Mouse (Mus musculus) common myeloid progenitor, adult 5-6 weeks (primary cell): ENCODE measurements around the gene Dennd1c. TPM values are rescaled to one million over a fixed set of nuclear protein-coding genes. Genes with fewer than 3 reads are reported as not detected.

Experiments
- ATAC-seq: replicated peaks from 2 replicates; pipeline ENCODE4 v1.8.0; 2016; ENCODE audit warnings: low read depth, mild to moderate bottlenecking, moderate TSS enrichment, inconsistent platforms; ENCODE audit not compliant: poor library complexity, severe bottlenecking
- total RNA-seq: library from RNA; stranded (forward); fragments of 200-1000, 187-1606 nt; gene quantifications from 2 replicates; pipeline ENCODE4 v1.2.3, GENCODE M21; 2017

Dennd1c gene
- total RNA-seq, 1 experiment from 2014 or later = 5.0 TPM

DNA sequence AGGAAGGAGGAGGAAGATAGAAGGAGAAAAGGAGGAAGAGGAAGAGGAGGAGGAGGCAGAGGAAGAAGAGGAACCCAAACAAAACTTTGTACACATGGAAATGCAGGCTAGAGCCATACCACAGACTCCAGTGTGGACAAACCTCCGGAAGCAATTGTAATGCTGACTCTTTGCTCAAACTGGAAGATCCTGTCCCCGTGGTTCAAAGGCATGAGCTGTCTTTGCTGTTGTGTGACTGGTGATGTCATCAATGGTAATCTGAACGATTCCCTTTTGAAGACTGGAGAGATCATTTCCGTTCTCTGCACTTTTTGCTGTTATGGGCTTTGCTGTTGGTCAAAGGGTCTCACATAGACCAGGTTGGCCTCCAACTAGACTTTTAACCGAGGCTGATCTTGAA is 20.0 kb upstream of the Dennd1c start:
- ATAC-seq = no peak

GRCm38 (mm10) chr17:57096623-57096920 is 18.3 kb upstream of the Dennd1c start:
- ATAC-seq = peak; percentile 62

GRCm38 (mm10) chr17:57095855-57096622 is 17.7 kb upstream of the Dennd1c start:
- peak; percentile 83 for ATAC-seq

GRCm38 (mm10) chr17:57094222-57094621 is 15.9 kb upstream of the Dennd1c start:
- no peak for ATAC-seq

DNA sequence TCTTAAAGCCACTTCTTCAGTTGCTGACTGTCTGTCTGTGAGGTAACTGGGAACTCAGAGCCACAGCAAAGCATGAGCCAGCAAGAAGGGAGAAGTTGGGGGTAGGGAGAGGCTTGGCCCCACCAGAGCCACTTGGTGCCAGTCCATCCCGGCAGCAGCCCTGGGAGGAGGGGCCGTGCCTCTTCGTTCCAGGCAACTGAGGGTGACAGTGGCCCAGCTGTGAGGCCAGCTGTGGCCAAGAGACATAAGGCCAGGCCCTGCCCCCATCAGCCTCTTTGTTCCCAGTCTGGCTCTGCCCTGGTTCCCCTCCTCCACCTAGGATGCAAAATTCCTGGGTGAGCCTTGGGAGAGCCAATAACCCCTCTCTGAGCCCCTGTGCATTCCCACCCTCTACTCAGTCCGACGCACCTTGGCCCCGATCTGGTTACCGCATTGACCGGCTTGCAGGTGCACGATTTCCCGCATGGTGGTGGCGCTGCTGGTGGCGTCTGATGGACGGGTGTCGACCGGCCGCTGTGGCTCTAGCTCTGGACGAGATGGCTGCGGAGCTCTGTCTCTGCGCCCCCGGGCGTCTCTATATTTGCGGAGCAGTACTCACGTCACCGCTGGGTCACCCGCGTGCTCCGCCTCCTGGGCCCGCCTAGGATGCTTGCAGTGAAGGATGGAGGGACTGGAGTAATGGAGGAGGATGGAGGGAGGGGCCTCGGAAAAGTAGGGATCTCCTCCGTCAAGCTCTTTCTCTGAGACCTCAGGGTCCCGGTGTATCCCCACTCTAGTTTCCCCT is 8.9 kb upstream of the Dennd1c start, which contains the start of gene Tubb4a:
Gene Tubb4a, minus strand, starts transcription at position 734 of the 784 bp plus-strand sequence.
- peak; percentile 47 for ATAC-seq

- no peak for ATAC-seq
Observed at GRCm38 (mm10) chr17:57085970-57086757, 7.8 kb upstream of the Dennd1c start.

- ATAC-seq = no peak
Observed at GRCm38 (mm10) chr17:57082481-57082880, 4.2 kb upstream of the Dennd1c start.

DNA sequence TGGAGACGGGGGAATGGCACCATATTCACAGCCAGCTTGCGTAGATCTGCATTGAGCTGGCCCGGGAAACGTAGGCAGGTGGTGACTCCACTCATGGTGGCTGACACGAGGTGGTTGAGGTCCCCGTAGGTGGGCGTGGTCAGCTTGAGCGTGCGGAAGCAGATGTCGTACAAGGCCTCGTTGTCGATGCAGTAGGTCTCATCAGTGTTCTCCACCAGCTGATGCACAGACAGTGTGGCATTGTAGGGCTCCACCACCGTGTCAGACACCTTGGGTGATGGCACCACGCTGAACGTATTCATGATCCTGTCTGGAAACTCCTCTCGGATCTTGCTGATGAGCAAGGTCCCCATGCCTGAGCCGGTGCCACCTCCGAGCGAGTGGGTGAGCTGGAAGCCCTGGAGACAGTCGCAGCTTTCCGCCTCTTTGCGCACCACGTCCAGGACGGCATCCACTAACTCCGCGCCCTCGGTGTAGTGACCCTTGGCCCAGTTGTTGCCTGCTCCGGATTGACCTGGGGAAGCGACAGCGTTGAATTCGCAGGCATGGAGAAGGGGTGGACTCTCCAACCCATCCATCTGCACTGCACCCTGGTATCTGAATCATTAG is 3.0 kb upstream of the Dennd1c start:
- ATAC-seq = no peak

- ATAC-seq = no peak
Observed at GRCm38 (mm10) chr17:57079919-57080318, 1.6 kb upstream of the Dennd1c start.

DNA sequence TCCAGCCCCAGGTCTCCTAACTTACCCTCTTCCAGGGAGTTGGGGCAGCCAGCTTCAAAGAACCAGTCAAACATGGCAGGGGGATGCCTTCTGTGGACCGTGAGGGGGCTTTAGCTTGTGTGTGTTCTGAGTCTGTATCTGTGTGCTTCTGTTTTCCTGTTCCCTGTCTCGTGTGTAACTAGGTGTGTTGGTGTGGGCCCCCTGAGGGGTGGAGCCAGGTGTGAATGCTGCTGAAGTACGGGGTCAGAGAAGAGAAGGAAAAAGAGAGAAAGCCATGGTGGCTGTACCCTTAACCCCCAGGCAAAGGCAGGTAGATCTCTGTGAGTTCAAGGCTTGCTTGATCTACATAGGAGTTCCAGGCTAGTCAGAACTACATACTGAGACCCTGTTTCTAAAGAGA is 1.4 kb downstream of the Dennd1c start:
- ATAC-seq = no peak

DNA sequence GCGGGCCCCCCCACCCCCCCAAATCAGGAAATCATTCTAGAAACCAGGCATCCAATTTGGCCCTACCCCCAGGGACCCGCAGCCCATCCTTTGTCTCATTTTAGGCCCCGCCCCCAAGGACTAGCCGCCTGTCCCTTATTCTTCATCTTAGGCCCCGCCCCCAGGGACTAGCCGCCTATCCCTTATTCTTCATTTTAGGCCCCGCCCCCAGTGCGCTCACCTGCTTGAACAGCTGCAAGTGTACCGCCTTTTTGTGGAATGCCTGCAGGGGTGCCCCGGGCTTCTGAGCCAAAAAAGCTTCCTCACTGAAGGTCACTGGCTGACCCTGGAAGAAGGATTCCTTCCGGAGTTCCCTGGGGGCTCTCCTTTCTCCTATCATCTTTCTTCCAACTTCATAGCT is 7.6 kb downstream of the Dennd1c start:
- no peak for ATAC-seq

DNA sequence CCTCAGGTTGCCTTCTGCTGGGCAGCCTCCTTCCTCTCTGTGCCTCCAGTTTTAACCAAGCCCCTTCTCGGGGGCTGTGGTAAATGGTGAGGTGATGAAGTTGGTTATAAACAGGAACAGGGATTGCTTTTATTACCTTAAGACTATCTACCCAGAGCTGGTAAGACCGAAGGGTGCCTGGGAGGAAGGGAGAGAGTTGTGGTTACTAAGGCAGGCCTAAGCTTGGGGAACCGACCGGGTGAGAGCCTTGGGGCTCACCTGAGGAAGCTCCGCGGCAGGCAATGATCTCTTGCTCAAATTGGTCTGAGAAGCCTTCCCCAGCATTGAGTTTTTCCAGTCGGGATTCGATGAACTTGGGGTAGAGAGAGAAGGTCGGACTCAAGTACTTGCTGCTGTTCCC is 8.0 kb downstream of the Dennd1c start:
- no peak for ATAC-seq

DNA sequence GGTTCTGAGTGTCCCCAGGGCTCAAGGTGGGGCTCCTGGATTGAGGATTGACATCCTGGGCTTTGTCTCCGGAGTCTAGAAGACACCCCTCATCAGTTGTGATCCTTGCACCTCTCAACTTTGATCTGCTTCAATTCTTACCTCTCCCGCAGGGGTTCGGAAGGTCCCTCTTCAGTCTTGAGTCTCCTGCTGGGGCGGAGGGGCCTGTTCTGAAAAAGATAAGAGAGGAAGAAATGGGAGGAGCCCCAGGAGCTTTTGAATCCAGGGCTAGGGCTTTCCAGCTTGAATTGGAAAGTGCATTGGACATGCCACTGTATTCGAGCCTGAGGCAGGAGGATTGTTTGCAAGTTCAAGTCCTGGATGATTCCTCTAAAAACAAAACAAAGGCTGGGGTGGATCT is 11.4 kb downstream of the Dennd1c start:
- ATAC-seq = no peak

DNA sequence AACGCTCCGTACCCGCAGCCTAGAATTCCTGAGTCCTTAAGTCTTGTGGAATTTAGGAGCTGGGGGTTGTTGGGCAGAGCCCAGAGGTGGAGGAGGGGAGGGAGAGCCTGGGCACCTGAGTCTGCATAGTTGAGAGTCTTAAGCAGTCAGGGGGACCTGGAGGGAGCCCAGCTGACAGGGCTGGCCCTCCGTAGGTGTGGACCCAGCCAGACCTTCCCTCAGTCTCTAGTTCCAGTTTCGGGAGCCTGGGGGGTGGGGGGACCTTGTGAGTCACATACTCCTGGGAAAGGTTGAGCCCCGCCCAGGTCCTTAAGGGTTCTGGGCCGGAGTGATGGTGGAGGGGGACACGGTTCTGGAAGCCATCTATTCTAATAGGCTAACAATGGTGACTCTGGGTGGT is 15.3 kb downstream of the Dennd1c start:
- no peak for ATAC-seq

GRCm38 (mm10) chr17:57062548-57062947 is 15.8 kb downstream of the Dennd1c start:
- ATAC-seq = no peak

- no peak for ATAC-seq
Observed at GRCm38 (mm10) chr17:57062011-57062521, 16.2 kb downstream of the Dennd1c start.

GRCm38 (mm10) chr17:57061069-57061468 is 17.2 kb downstream of the Dennd1c start:
- ATAC-seq = no peak

- peak; percentile 82 for ATAC-seq
Observed at GRCm38 (mm10) chr17:57060231-57060801, 18.0 kb downstream of the Dennd1c start.

- ATAC-seq = 0 out of 2 replicates have a peak, but pooled peaks have one; percentile 9
Observed at GRCm38 (mm10) chr17:57059486-57059977, 18.8 kb downstream of the Dennd1c start, which contains the start of gene Slc25a23. Gene Slc25a23, minus strand, starts transcription at chr17:57059863.
